Mouse (Mus musculus): ENCODE measurements around the gene Oas1e.

Gene Oas1e

GRCm38 (mm10) chr5:120775287-120775985 lies 19.9 kb downstream of the Oas1e start:
- DNase-seq: no peak

- DNase-seq: no peak
Measured at GRCm38 (mm10) chr5:120769396-120769795, 25.9 kb downstream of the Oas1e start.

- no peak for DNase-seq
Measured at GRCm38 (mm10) chr5:120765010-120765409, 30.3 kb downstream of the Oas1e start.

GRCm38 (mm10) chr5:120761901-120762300 lies 33.4 kb downstream of the Oas1e start:
- DNase-seq: no peak

- no peak for DNase-seq
Measured at GRCm38 (mm10) chr5:120754215-120754614, 41.1 kb downstream of the Oas1e start.

GRCm38 (mm10) chr5:120752786-120753185 lies 42.5 kb downstream of the Oas1e start:
- DNase-seq: no peak

- DNase-seq: no peak
Measured at GRCm38 (mm10) chr5:120751206-120751605, 44.1 kb downstream of the Oas1e start.

- DNase-seq: no peak
Measured at GRCm38 (mm10) chr5:120749688-120750087, 45.6 kb downstream of the Oas1e start, which contains the start of gene Oas2. Gene Oas2, minus strand, starts transcription at chr5:120749853.

- DNase-seq: peak; percentile 17
Measured at GRCm38 (mm10) chr5:120746451-120746850, 48.9 kb downstream of the Oas1e start.

- DNase-seq: peak; percentile 29
Measured at GRCm38 (mm10) chr5:120742125-120742524, 53.2 kb downstream of the Oas1e start.
